Mouse (Mus musculus) c-Kit-positive CD71-negative TER-119-negative erythroid progenitor cells, embryonic 14.5 days (primary cell): ENCODE results near the gene Ccdc138.

ENCODE experiments used
- DNase-seq: peaks from one replicate; pipeline ENCODE4 v3.0.0-alpha.2; 2013; ENCODE audit warnings: low read depth

The Ccdc138 gene

GRCm38 (mm10) chr10:58585427-58586223 is 87.9 kb downstream of the Ccdc138 start:
- no peak for DNase-seq

GRCm38 (mm10) chr10:58594486-58594885 is 96.7 kb downstream of the Ccdc138 start:
- no peak for DNase-seq

GRCm38 (mm10) chr10:58595197-58595596 is 97.4 kb downstream of the Ccdc138 start:
- DNase-seq = no peak

GRCm38 (mm10) chr10:58595821-58596220 is 98.1 kb downstream of the Ccdc138 start:
- no peak for DNase-seq

GRCm38 (mm10) chr10:58600151-58600550 is 102.4 kb downstream of the Ccdc138 start:
- DNase-seq = no peak

- DNase-seq = no peak
Measured at GRCm38 (mm10) chr10:58600983-58601382, 103.2 kb downstream of the Ccdc138 start.

- no peak for DNase-seq
Measured at GRCm38 (mm10) chr10:58601431-58601901, 103.7 kb downstream of the Ccdc138 start.

- DNase-seq = no peak
Measured at GRCm38 (mm10) chr10:58601946-58602345, 104.2 kb downstream of the Ccdc138 start.

- no peak for DNase-seq
Measured at GRCm38 (mm10) chr10:58604779-58605178, 107.0 kb downstream of the Ccdc138 start.

- no peak for DNase-seq
Measured at GRCm38 (mm10) chr10:58606356-58606755, 108.6 kb downstream of the Ccdc138 start.

GRCm38 (mm10) chr10:58608858-58609257 is 111.1 kb downstream of the Ccdc138 start:
- DNase-seq = no peak

GRCm38 (mm10) chr10:58610484-58611261 is 112.9 kb downstream of the Ccdc138 start:
- DNase-seq = no peak

GRCm38 (mm10) chr10:58614601-58615000 is 116.9 kb downstream of the Ccdc138 start:
- no peak for DNase-seq

- DNase-seq = no peak
Measured at GRCm38 (mm10) chr10:58616565-58616964, 118.8 kb downstream of the Ccdc138 start.

GRCm38 (mm10) chr10:58618501-58619216 is 120.9 kb downstream of the Ccdc138 start:
- DNase-seq = no peak

GRCm38 (mm10) chr10:58619266-58619665 is 121.5 kb downstream of the Ccdc138 start:
- no peak for DNase-seq

- no peak for DNase-seq
Measured at GRCm38 (mm10) chr10:58624848-58625711, 127.3 kb downstream of the Ccdc138 start.
